Mouse (Mus musculus): ENCODE data around the gene Ces1g. TPM values are rescaled to one million over a fixed set of nuclear protein-coding genes. Genes with fewer than 3 reads are reported as not detected.

Gene Ces1g
- polyA plus RNA-seq (2015; fragmentation: Illumina TruSeq; extraction: RNeasy Lipid Tissue Mini Kit (QIAGEN cat#74804); ENCODE audit: low read depth, low replicate concordance): 0.18 TPM

DNA sequence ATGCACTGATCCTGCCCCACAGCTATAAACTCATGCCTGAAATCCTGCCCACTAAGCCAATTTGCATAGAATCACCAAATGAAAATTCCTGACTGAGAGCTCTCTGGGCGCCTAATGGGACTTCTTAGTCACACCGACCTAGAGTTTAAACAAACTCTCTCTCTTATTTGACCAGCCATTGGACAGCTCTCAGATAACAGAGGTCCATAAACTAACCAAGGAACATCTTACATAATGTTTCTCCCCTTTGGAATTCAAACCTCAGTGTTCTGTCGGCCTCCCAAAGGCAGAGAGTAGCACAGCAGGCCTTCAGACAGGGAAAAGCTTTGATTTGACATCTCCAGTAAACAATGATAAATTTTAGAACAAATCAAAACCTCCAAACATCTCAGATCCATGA lies at the start of gene Ces1g:
Gene Ces1g, minus strand, starts transcription at position 102 of the 400 bp plus-strand sequence.

DNA sequence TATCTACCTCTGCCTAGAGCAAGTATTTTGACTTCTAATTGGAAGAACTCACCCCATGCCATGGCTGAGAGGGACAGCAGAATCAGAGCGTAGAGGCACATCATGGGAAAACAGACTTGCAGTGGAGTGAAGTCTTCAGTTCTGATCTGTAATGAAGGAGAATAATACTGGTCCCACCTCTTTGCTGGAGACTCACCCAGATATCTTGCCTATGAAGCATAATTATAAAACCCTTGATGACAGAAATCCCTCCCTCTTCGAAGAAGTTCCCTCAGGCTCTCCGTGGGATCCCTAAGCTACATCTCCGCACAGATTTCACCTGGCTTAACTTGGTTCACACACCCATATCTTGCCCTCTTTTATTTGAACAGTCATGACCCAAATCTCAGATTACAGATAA lies 42.5 kb upstream of the Ces1g start, which contains the start of gene Ces1h:
Gene Ces1h, minus strand, starts transcription at position 101 of the 400 bp plus-strand sequence.

DNA sequence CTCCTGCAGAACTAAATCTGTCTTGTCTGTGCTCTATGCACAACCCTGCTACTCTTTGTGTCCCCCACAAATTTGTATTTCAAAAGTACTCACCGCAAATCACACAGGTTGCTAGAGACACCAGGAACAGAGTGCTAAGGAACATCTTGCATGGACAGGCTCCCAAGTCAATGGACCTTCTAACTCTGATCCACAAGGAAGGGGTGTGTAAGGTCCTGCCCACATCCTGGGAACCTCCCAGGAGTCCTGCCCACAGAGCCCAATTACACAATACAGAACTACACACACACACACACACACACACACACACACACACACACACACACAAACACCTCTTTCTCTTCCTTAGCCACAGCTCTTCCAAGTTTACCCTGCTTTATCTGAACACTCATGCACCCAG lies 57.6 kb downstream of the Ces1g start, which contains the start of gene Ces1f:
Gene Ces1f, minus strand, starts transcription at position 192 of the 400 bp plus-strand sequence.

Other genes with a start within 250 kb of the Ces1g start
- gene Ces1c, start 206.0 kb downstream of the Ces1g start, polyA plus RNA-seq (2015; fragmentation: Illumina TruSeq; extraction: RNeasy Lipid Tissue Mini Kit (QIAGEN cat#74804); ENCODE audit: low read depth, low replicate concordance): 0.40 TPM
- 0.62 TPM for gene Ces1d, start 139.5 kb downstream of the Ces1g start, polyA plus RNA-seq (2015; fragmentation: Illumina TruSeq; extraction: RNeasy Lipid Tissue Mini Kit (QIAGEN cat#74804); ENCODE audit: low read depth, low replicate concordance)
- not detected for gene Ces1e, start 107.7 kb downstream of the Ces1g start, polyA plus RNA-seq (2015; fragmentation: Illumina TruSeq; extraction: RNeasy Lipid Tissue Mini Kit (QIAGEN cat#74804); ENCODE audit: low read depth, low replicate concordance)
- not detected for gene Ces1f, start 57.6 kb downstream of the Ces1g start, polyA plus RNA-seq (2015; fragmentation: Illumina TruSeq; extraction: RNeasy Lipid Tissue Mini Kit (QIAGEN cat#74804); ENCODE audit: low read depth, low replicate concordance)
- gene Ces1h, start 42.4 kb upstream of the Ces1g start, polyA plus RNA-seq (2015; fragmentation: Illumina TruSeq; extraction: RNeasy Lipid Tissue Mini Kit (QIAGEN cat#74804); ENCODE audit: low read depth, low replicate concordance): not detected
- 0.51 TPM for gene Ces5a, start 198.5 kb upstream of the Ces1g start, polyA plus RNA-seq (2015; fragmentation: Illumina TruSeq; extraction: RNeasy Lipid Tissue Mini Kit (QIAGEN cat#74804); ENCODE audit: low read depth, low replicate concordance)